Mouse (Mus musculus): Measurements from ENCODE around the gene Zfp64. TPM values are rescaled to one million over a fixed set of nuclear protein-coding genes. Genes with fewer than 3 reads are reported as not detected.
"Not testable (repeated sequence)": the region's sequence is repeated elsewhere in the genome, so short reads cannot be mapped to it uniquely, and the experiment has no call there.

The Zfp64 gene
- polyA plus RNA-seq, 1 experiment from 2014 or later = 44.6 TPM

- Histone ChIP-seq H3K27ac (replicated peaks) (peak overlapping the region; percentile 77), H3K4me1 (peaks cover 48% of the 10 kb centered on the region), H3K36me3 (replicated peaks) (no peaks in the 10 kb centered on the region), H3K9me3 (no peaks in the 10 kb centered on the region), H3K27me3 (replicated peaks; ENCODE audit: low read depth, poor library complexity, severe bottlenecking) (peaks cover 13% of the 10 kb centered on the region), H3K4me3 (no peak overlapping the region)
- peak; percentile 64 for DNase-seq (ENCODE audit: low spot score)
- WGBS = 16% methylated on average over 16 of the region's 16 CpGs
These were observed 95.2 kb downstream of the Zfp64 start for GRCm38 (mm10) chr2:168860032-168860691.

DNA sequence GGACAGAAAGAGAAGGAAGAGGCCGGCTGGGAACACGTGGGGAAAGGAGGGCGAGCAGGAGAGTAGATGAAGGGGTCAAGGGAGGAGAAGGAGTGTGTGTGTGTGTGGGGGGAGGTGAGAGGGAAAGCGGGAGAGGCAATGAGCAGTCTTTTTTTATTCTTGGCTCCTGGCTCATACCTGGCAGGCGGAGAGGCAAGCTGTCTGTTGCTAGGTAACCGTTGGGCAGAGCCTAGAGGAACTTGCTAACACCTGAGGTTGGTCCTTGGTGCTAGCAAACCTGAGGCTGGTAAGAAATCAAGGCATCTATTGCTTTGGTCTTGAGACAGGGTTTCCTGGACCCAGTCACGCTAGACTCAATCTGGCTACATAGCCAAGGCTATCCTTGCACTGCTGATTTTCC lies 98.7 kb downstream of the Zfp64 start:
- Histone ChIP-seq H3K4me3 (no peak overlapping the region), H3K36me3 (replicated peaks) (no peaks in the 10 kb centered on the region), H3K9me3 (no peaks in the 10 kb centered on the region), H3K4me1 (peaks cover 49% of the 10 kb centered on the region), H3K27ac (replicated peaks) (peak overlapping the region; percentile 67; the same call in 1 of the 2 replicates), H3K27me3 (replicated peaks; ENCODE audit: low read depth, poor library complexity, severe bottlenecking) (peaks cover 13% of the 10 kb centered on the region)
- WGBS = 67% methylated on average over 7 of the region's 7 CpGs
- DNase-seq (ENCODE audit: low spot score) = no peak

DNA sequence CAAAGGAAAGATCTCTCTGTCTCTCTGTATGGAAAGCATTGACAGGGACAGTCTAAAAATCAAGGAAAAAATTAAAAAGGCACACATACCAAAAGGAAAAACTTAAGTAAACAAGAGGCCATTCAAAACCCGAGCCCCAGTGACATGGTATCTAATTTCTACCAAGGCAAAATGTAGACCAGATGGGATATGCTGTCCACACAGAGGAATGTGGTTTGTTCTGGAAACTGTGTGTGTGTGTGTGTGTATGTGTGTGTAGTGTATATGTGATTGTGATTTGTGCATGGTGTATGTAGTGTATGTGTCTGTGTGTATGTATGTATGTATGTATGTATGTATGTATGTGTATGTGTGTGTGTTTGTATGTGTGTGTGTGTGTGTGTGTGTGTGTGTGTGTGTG lies 100.6 kb downstream of the Zfp64 start:
- DNase-seq (ENCODE audit: low spot score) = no peak
- Histone ChIP-seq H3K4me1 (peaks cover 39% of the 10 kb centered on the region), H3K27me3 (replicated peaks; ENCODE audit: low read depth, poor library complexity, severe bottlenecking) (peaks cover 13% of the 10 kb centered on the region), H3K27ac (replicated peaks) (peak overlapping the region; percentile 67; the same call in 1 of the 2 replicates), H3K9me3 (no peaks in the 10 kb centered on the region), H3K36me3 (replicated peaks) (no peaks in the 10 kb centered on the region), H3K4me3 (no peak overlapping the region)
- WGBS = 27% methylated on average over 1 of the region's 1 CpGs

DNA sequence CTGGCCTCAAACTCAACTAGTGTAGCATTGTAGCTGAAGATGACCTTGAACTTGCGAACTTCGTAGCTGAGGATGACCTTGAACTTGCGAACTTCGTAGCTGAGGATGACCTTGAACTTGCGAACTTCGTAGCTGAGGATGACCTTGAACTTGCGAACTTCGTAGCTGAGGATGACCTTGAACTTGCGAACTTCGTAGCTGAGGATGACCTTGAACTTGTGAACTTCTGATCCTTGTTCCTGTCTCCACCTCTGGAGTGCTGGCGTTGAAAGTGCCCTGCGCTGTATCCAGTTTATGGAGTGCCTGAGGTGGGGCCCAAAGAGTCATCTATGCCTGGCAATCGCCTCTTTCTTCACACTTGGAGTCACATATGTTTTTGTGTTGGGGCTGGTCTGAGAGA lies 101.5 kb downstream of the Zfp64 start:
- H3K4me1 ChIP-seq = peaks cover 38% of the 10 kb centered on the region
- H3K27me3 ChIP-seq (replicated peaks; ENCODE audit: low read depth, poor library complexity, severe bottlenecking) = peaks cover 13% of the 10 kb centered on the region
- H3K36me3 ChIP-seq (replicated peaks); DNase-seq (ENCODE audit: low spot score); H3K4me3 ChIP-seq; H3K9me3 ChIP-seq: not testable (repeated sequence)
- 87% methylated on average over 13 of the region's 13 CpGs for WGBS
- peak overlapping the region; percentile 26 for H3K27ac ChIP-seq (replicated peaks)

DNA sequence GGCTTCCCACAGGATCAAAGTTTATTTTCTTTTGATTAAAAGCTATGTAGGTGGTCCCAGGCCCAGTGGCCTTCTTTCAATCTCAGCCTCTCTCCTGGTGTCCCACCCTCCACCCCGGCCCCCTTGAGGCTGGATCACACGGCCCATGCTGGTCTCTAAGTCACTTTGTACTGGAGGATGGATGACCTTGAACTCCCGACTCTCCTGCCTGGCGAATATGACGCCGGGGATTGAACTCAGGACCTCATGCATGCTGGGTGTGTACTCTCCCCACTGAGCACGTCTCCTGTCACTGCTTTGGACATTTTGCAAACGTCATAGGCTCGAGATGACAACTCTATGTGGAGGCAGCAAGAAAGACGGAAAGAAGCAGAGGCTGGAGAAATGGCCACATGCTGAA lies 103.8 kb downstream of the Zfp64 start:
- Histone ChIP-seq H3K9me3 (no peaks in the 10 kb centered on the region), H3K36me3 (replicated peaks) (no peaks in the 10 kb centered on the region), H3K27ac (replicated peaks) (no peak overlapping the region), H3K27me3 (replicated peaks; ENCODE audit: low read depth, poor library complexity, severe bottlenecking) (peaks cover 6% of the 10 kb centered on the region), H3K4me1 (peaks cover 44% of the 10 kb centered on the region), H3K4me3 (no peak overlapping the region)
- DNase-seq (ENCODE audit: low spot score) = no peak
- WGBS = 60% methylated on average over 10 of the region's 10 CpGs

- H3K9me3 ChIP-seq = no peaks in the 10 kb centered on the region
- no peak for DNase-seq (ENCODE audit: low spot score)
- no peaks in the 10 kb centered on the region for H3K36me3 ChIP-seq (replicated peaks)
- no peak overlapping the region for H3K27ac ChIP-seq (replicated peaks)
- no peak overlapping the region for H3K4me3 ChIP-seq
- H3K27me3 ChIP-seq (replicated peaks; ENCODE audit: low read depth, poor library complexity, severe bottlenecking) = no peaks in the 10 kb centered on the region
- WGBS = 92% methylated on average over 3 of the region's 3 CpGs
- peaks cover 24% of the 10 kb centered on the region for H3K4me1 ChIP-seq
These were observed 106.8 kb downstream of the Zfp64 start for GRCm38 (mm10) chr2:168848553-168848952.

DNA sequence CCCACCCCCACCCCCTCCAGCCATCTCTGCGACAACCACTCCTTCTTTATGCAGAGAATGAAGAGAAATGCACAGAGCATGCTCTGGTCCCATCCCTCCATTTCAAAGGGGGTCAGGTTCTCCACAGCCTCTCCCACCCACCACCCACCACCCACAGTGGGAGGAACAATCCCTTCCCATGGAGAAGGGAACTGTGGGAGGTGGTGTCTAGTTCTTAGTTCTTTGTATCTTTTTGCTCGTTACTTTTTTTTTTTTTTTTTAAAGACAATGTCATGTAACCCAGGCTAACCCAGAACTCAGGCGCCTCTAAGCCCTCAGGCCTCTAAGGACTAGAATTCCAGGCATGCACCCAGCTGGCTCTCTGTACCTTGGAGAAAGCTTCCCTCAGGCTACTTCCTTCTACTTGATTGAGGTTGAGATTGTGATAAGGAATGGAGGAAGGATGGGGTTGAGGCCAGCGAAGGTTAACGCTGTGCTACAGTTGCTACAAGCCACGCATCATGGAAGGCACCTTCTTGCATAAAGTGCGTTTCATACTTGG lies 109.1 kb downstream of the Zfp64 start:
- peaks cover 30% of the 10 kb centered on the region for H3K4me1 ChIP-seq
- H3K36me3 ChIP-seq (replicated peaks) = no peaks in the 10 kb centered on the region
- peaks cover 18% of the 10 kb centered on the region; the same call in 1 of the 2 replicates for H3K27me3 ChIP-seq (replicated peaks; ENCODE audit: low read depth, poor library complexity, severe bottlenecking)
- no peak overlapping the region for H3K27ac ChIP-seq (replicated peaks)
- no peak overlapping the region for H3K4me3 ChIP-seq
- H3K9me3 ChIP-seq = no peaks in the 10 kb centered on the region
- 73% methylated on average over 7 of the region's 7 CpGs for WGBS
- no peak for DNase-seq (ENCODE audit: low spot score)

Other genes starting within 250 kb of the Zfp64 start
- 9.3 and 9.4 TPM in 2 replicates for gene Atp9a, start 213.2 kb downstream of the Zfp64 start, polyA plus RNA-seq (2016; fragmentation: Nextera tagmentation; extraction: Ambion mirVana)
- gene Sall4, start 187.6 kb downstream of the Zfp64 start, polyA plus RNA-seq (2016; fragmentation: Nextera tagmentation; extraction: Ambion mirVana) = 34.6 and 50.1 TPM in 2 replicates